Mouse (Mus musculus) liver, embryonic 14.5 days (tissue): ENCODE data around the gene Sprr1b. TPM values are rescaled to one million over a fixed set of nuclear protein-coding genes. Genes with fewer than 3 reads are reported as not detected.

ENCODE experiments used
- ATAC-seq: fragments of 200-750 bp; cut with Nextera tagmentation; 2 replicates; pipeline ENCODE4 v1.8.0; 2017; ENCODE audit warnings: moderate number of reproducible peaks, mild to moderate bottlenecking, moderate library complexity; ENCODE audit not compliant: insufficient read depth
- DNase-seq, 3 experiments: peaks; one replicate each; pipeline ENCODE4 v3.0.0-alpha.2; 2012 to 2013; ENCODE audit warnings: low read depth in 3 of 3, low spot score in 3 of 3
- H3K27ac ChIP-seq: fragments of 300-500 bp; sonication (generic); 2 replicates; pipeline ENCODE4 v1.5.1; 2014; ENCODE audit warnings: moderate library complexity, mild to moderate bottlenecking, control low read depth, inconsistent platforms
- H3K27me3 ChIP-seq: fragments of 300-500 bp; sonication (generic); 2 replicates; pipeline ENCODE4 v1.6.1; 2014; ENCODE audit warnings: mild to moderate bottlenecking, low read length, moderate library complexity; ENCODE audit not compliant: control insufficient read depth, insufficient read depth
- H3K36me3 ChIP-seq: fragments of 300-500 bp; sonication (generic); replicated peaks from 2 replicates; pipeline ENCODE4 v1.6.1; 2014; ENCODE audit warnings: low read depth; ENCODE audit not compliant: control insufficient read depth, insufficient read depth
- H3K4me1 ChIP-seq, 2 experiments: fragments of 200-500 bp in 1 of 2; fragments of 300-500 bp in 1 of 2; sonication (generic) in 1 of 2; replicated peaks; 2 replicates each; pipeline ENCODE4 v1.6.1; 2012 to 2014; ENCODE audit warnings: antibody characterized with exemption in 1 of 2, inconsistent platforms in 1 of 2, low read length in 1 of 2; ENCODE audit not compliant: control insufficient read depth in 2 of 2, insufficient read depth in 2 of 2
- H3K4me2 ChIP-seq: fragments of 300-500 bp; sonication (generic); 2 replicates; pipeline ENCODE4 v1.6.1; 2014; ENCODE audit warnings: low read depth, mild to moderate bottlenecking, control low read depth, moderate library complexity
- H3K4me3 ChIP-seq, 2 experiments: fragments of 200-500 bp in 1 of 2; fragments of 300-500 bp in 1 of 2; sonication (generic) in 1 of 2; 2 replicates each; pipeline ENCODE4 v1.5.1; 2012 to 2014; ENCODE audit warnings: low read depth in 2 of 2, low read length in 2 of 2, mild to moderate bottlenecking in 2 of 2, control low read depth in 1 of 2, inconsistent platforms in 1 of 2, moderate library complexity in 1 of 2; ENCODE audit not compliant: insufficient read depth in 1 of 2
- H3K9ac ChIP-seq: fragments of 300-500 bp; sonication (generic); replicated peaks from 2 replicates; pipeline ENCODE4 v1.6.1; 2014; ENCODE audit warnings: mild to moderate bottlenecking, control low read depth, moderate library complexity
- H3K9me3 ChIP-seq: fragments of 300-500 bp; sonication (generic); 2 replicates; pipeline ENCODE4 v1.6.1; 2016; ENCODE audit warnings: low read length, mixed read lengths; ENCODE audit not compliant: control insufficient read depth
- CTCF ChIP-seq: IDR thresholded peaks from 2 replicates; pipeline ENCODE4 v1.5.1; 2016; ENCODE audit warnings: antibody characterized with exemption, low read depth, control low read depth
- EP300 ChIP-seq: IDR thresholded peaks from 2 replicates; pipeline ENCODE4 v1.6.1; 2016; ENCODE audit warnings: antibody characterized with exemption, low read depth
- WGBS: fragments of 180-500 bp; shearing (Covaris S2); extraction: QIAGEN DNeasy Blood & Tissue Kit; methylation state at CpG from one replicate; pipeline ENCODE4 v1.1.7; 2014; ENCODE audit not compliant: insufficient replicate concordance; 5-methylcytosine and 5-hydroxymethylcytosine counted together
- polyA plus RNA-seq, 2 experiments: library from polyadenylated mRNA; depleted of rRNA in 1 of 2; stranded (reverse) in 1 of 2; unstranded in 1 of 2; fragments of >200 nt; fragmentation: Nextera tagmentation in 1 of 2; extraction: Ambion mirVana in 1 of 2; gene quantifications; 2 replicates each; pipeline versions ENCODE4 v1.2.1 to v1.2.3; 2012 to 2014

Gene Sprr1b
- polyA plus RNA-seq, 2 experiments = not detected

DNA sequence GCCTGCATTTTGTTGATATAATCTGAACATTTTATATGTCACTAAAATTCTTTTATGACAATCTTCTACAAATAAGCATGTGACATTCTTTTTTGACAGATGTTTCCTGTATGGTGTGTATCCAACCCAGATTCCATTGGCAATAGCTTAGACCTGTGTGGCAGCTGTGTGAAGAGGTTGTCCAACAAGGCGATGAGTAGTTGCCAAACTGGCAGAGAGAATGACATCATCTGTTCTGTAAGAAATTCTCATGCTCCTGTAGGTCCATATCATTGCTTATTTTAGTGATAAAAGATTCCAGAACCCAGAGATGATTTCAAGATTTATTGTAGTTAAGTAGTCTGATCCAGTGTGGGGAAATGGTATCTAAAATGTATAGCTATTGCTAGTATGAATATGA, 28.0 kb upstream of the Sprr1b start:
- H3K4me3 ChIP-seq = no peak overlapping the region
- H3K27ac ChIP-seq = no peak overlapping the region
- no peaks in the 10 kb centered on the region for H3K4me1 ChIP-seq
- no peaks in the 10 kb centered on the region for H3K9me3 ChIP-seq
- H3K4me2 ChIP-seq = no peak overlapping the region
- no peaks in the 10 kb centered on the region for H3K27me3 ChIP-seq
- no peak for ATAC-seq
- H3K9ac ChIP-seq = no peak overlapping the region
- no peaks in the 10 kb centered on the region for H3K36me3 ChIP-seq
- 54% methylated on average over 1 of the region's 1 CpGs for WGBS
- TF ChIP-seq EP300 (no peak), CTCF (no peak)
- no peak for DNase-seq

DNA sequence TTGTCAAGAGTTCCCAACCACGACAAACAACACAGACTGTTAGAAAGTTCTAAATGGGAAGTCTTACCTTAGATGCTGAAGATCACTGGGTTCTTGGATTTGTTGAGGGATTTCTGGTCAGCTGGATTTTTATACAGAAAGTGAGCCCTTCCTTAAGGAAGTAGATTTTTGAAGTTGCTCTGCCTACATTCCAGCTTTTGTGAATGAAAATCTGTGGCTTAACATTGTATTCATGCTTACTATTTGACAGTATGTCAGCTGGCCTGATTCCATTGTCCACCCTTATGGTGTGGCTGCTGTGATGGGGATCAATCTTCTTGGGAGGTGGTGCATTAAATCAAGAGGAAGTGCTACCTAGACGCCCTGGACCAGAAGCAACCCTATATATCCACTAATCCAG, 20.0 kb upstream of the Sprr1b start, which contains the start of gene Sprr3:
Sprr3 (minus strand) TSS at position 101 of the 400 bp plus-strand sequence.
- DNase-seq = no peak
- no peak within 1 kb of the TSS for H3K27ac ChIP-seq
- WGBS = 35% methylated on average over 2 of the region's 2 CpGs

DNA sequence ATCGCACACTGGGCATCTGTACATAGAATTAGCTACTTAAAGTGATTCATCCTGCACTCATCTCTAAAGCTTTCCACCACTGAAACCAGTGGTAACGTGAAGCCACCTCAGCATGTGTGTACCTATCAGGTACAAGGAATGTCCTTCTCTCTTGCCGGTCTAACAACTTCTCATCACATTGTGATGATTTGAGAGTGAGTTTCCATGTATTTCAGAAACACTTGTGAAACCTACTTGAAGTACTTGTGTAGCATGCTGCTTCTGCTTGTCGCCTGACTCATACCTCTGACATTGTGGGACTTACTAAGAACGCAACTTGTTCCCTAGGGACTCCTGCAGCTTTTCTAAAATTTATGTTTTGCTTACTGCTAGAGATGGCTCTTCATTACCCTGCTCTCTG, 16.6 kb upstream of the Sprr1b start:
- ATAC-seq = no peak
- no peaks in the 10 kb centered on the region for H3K4me1 ChIP-seq
- no peak for DNase-seq
- no peak overlapping the region for H3K4me2 ChIP-seq
- H3K27me3 ChIP-seq = no peaks in the 10 kb centered on the region
- H3K36me3 ChIP-seq = no peaks in the 10 kb centered on the region
- H3K9ac ChIP-seq = no peak overlapping the region
- no peak overlapping the region for H3K27ac ChIP-seq
- TF ChIP-seq EP300 = no peak
- no peak for TF ChIP-seq CTCF
- no peaks in the 10 kb centered on the region for H3K9me3 ChIP-seq
- H3K4me3 ChIP-seq = no peak overlapping the region
- WGBS = 59% methylated on average over 5 of the region's 5 CpGs

More for the DNA sequence above, 20.0 kb upstream of the Sprr1b start, which contains the start of gene Sprr3:
- Histone ChIP-seq H3K36me3 (no peaks in the 10 kb centered on the region), H3K4me3 (no peak within 1 kb of the TSS), H3K9ac (no peak within 1 kb of the TSS), H3K9me3 (no peaks in the 10 kb centered on the region), H3K4me1 (no peaks in the 10 kb centered on the region), H3K4me2 (no peak within 1 kb of the TSS), H3K27me3 (no peaks in the 10 kb centered on the region)
- ATAC-seq = no peak
- TF ChIP-seq EP300 (no peak), CTCF (no peak)

DNA sequence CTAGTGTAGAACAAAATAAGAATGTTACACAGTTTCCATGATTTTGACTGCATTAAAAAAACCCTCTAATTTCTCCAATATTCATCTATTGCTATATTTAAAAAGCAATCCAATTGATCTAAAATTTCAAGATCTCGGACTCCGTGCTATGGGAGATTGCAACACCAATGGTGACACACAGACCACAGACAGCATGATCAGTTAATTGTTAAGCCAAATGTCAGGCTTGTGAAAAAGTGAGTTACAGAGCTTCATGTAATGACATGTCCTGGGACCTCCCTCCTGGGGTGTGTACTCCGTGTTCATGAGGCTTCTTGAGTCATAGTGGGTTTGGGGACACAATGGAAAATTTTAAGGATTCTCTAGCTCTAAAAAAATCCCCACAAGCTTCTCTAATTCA, 1.6 kb upstream of the Sprr1b start:
- ATAC-seq (no peak), DNase-seq (no peak)
- Histone ChIP-seq H3K27me3 (no peaks in the 10 kb centered on the region), H3K9ac (no peak overlapping the region), H3K4me3 (no peak overlapping the region), H3K4me2 (no peak overlapping the region), H3K27ac (no peak overlapping the region), H3K9me3 (no peaks in the 10 kb centered on the region), H3K4me1 (no peaks in the 10 kb centered on the region), H3K36me3 (no peaks in the 10 kb centered on the region)
- TF ChIP-seq CTCF (no peak), EP300 (no peak)
- 67% methylated on average over 3 of the region's 3 CpGs for WGBS

GRCm38 (mm10) chr3:92432282-92432681, 6.3 kb downstream of the Sprr1b start, which contains the start of gene Sprr2k:
TSS of gene Sprr2k (plus strand) at chr3:92432582.
- TF ChIP-seq CTCF (no peak), EP300 (no peak)
- H3K27ac ChIP-seq = no peak within 1 kb of the TSS
- 60% methylated on average over 2 of the region's 2 CpGs for WGBS
- H3K27me3 ChIP-seq = no peaks in the 10 kb centered on the region
- no peak for DNase-seq
- H3K4me2 ChIP-seq = no peak within 1 kb of the TSS
- H3K36me3 ChIP-seq = no peaks in the 10 kb centered on the region
- no peak within 1 kb of the TSS for H3K9ac ChIP-seq
- H3K9me3 ChIP-seq = no peaks in the 10 kb centered on the region
- ATAC-seq = no peak
- H3K4me3 ChIP-seq = no peak within 1 kb of the TSS
- no peaks in the 10 kb centered on the region for H3K4me1 ChIP-seq
